Mouse (Mus musculus) embryonic facial prominence, embryonic 15.5 days (tissue): ENCODE measurements around the gene Rpl10-ps3. TPM values are rescaled to one million over a fixed set of nuclear protein-coding genes. Genes with fewer than 3 reads are reported as not detected.

Source experiments
- ATAC-seq: fragments of 200-750 bp; cut with Nextera tagmentation; 2 replicates; pipeline ENCODE4 v1.8.0; 2017; ENCODE audit warnings: low read depth, moderate TSS enrichment; ENCODE audit not compliant: insufficient number of reproducible peaks, low FRiP score, low TSS enrichment
- H3K27ac ChIP-seq: fragments of 300-500 bp; sonication (generic); replicated peaks from 2 replicates; pipeline ENCODE4 v1.5.1; 2015; ENCODE audit warnings: mild to moderate bottlenecking, inconsistent platforms
- H3K27me3 ChIP-seq: fragments of 300-500 bp; sonication (generic); 2 replicates; pipeline ENCODE4 v1.6.1; 2015; ENCODE audit warnings: inconsistent platforms
- H3K36me3 ChIP-seq: fragments of 300-500 bp; sonication (generic); 2 replicates; pipeline ENCODE4 v1.6.1; 2015; ENCODE audit warnings: mild to moderate bottlenecking, inconsistent platforms
- H3K4me1 ChIP-seq: fragments of 300-500 bp; sonication (generic); 2 replicates; pipeline ENCODE4 v1.6.1; 2015; ENCODE audit warnings: inconsistent platforms
- H3K4me2 ChIP-seq: fragments of 300-500 bp; sonication (generic); replicated peaks from 2 replicates; pipeline ENCODE4 v1.6.1; 2015; ENCODE audit warnings: mild to moderate bottlenecking, inconsistent platforms
- H3K4me3 ChIP-seq: fragments of 300-500 bp; sonication (generic); replicated peaks from 2 replicates; pipeline ENCODE4 v1.5.1; 2015; ENCODE audit warnings: mild to moderate bottlenecking, inconsistent platforms
- H3K9ac ChIP-seq: fragments of 300-500 bp; sonication (generic); 2 replicates; pipeline ENCODE4 v1.6.1; 2015; ENCODE audit warnings: inconsistent platforms
- H3K9me3 ChIP-seq: fragments of 300-500 bp; sonication (generic); replicated peaks from 2 replicates; pipeline ENCODE4 v1.6.1; 2016; ENCODE audit warnings: inconsistent platforms
- WGBS: fragments of 180-500 bp; shearing (Covaris S2); methylation state at CpG from one replicate; pipeline ENCODE4 v1.1.7; 2015; 5-methylcytosine and 5-hydroxymethylcytosine counted together
- polyA plus RNA-seq: library from polyadenylated mRNA; unstranded; fragments of >200 nt; fragmentation: Nextera tagmentation; extraction: Ambion mirVana; gene quantifications from 2 replicates; pipeline ENCODE4 v1.2.1, GENCODE M21; 2015

Rpl10-ps3 gene
- 306 and 531 TPM in 2 replicates for polyA plus RNA-seq

GRCm38 (mm10) chr9:50344868-50345267 lies at the start of gene Rpl10-ps3:
Rpl10-ps3 (minus strand) TSS chr9:50344968.
- Histone ChIP-seq H3K4me3 (no peak within 1 kb of the TSS), H3K36me3 (no peaks in the 10 kb centered on the region), H3K9ac (no peak within 1 kb of the TSS), H3K4me2 (no peak within 1 kb of the TSS), H3K9me3 (no peaks in the 10 kb centered on the region), H3K27me3 (no peaks in the 10 kb centered on the region), H3K27ac (no peak within 1 kb of the TSS), H3K4me1 (no peaks in the 10 kb centered on the region)
- 97% methylated on average over 10 of the region's 13 CpGs for WGBS
- ATAC-seq = no peak

- Histone ChIP-seq H3K36me3 (no peaks in the 10 kb centered on the region), H3K27ac (no peak overlapping the region), H3K4me1 (no peaks in the 10 kb centered on the region), H3K27me3 (no peaks in the 10 kb centered on the region), H3K9me3 (no peaks in the 10 kb centered on the region), H3K4me2 (no peak overlapping the region), H3K9ac (no peak overlapping the region), H3K4me3 (no peak overlapping the region)
- no peak for ATAC-seq
- WGBS = 56% methylated on average over 6 of the region's 6 CpGs
Measured at GRCm38 (mm10) chr9:50375598-50375997, 30.8 kb upstream of the Rpl10-ps3 start.

GRCm38 (mm10) chr9:50374666-50375065 lies 29.9 kb upstream of the Rpl10-ps3 start:
- no peak overlapping the region for H3K27ac ChIP-seq
- no peaks in the 10 kb centered on the region for H3K4me1 ChIP-seq
- no peak overlapping the region for H3K4me2 ChIP-seq
- H3K9ac ChIP-seq = no peak overlapping the region
- H3K4me3 ChIP-seq = no peak overlapping the region
- ATAC-seq = no peak
- WGBS = 80% methylated on average over 5 of the region's 5 CpGs
- no peaks in the 10 kb centered on the region for H3K27me3 ChIP-seq
- no peaks in the 10 kb centered on the region for H3K36me3 ChIP-seq
- no peaks in the 10 kb centered on the region for H3K9me3 ChIP-seq

GRCm38 (mm10) chr9:50368551-50369297 lies 24.0 kb upstream of the Rpl10-ps3 start:
- Histone ChIP-seq H3K4me1 (peaks cover 11% of the 10 kb centered on the region; the same call in 1 of the 2 replicates), H3K27me3 (no peaks in the 10 kb centered on the region), H3K27ac (no peak overlapping the region), H3K36me3 (no peaks in the 10 kb centered on the region), H3K9ac (no peak overlapping the region), H3K4me3 (no peak overlapping the region), H3K4me2 (no peak overlapping the region), H3K9me3 (no peaks in the 10 kb centered on the region)
- 65% methylated on average over 8 of the region's 8 CpGs for WGBS
- no peak for ATAC-seq

- no peaks in the 10 kb centered on the region for H3K27me3 ChIP-seq
- no peak overlapping the region; the same call in 1 of the 2 replicates for H3K27ac ChIP-seq
- WGBS = 42% methylated on average over 11 of the region's 11 CpGs
- H3K4me2 ChIP-seq = no peak overlapping the region
- no peak overlapping the region for H3K9ac ChIP-seq
- peaks cover 11% of the 10 kb centered on the region; the same call in 1 of the 2 replicates for H3K4me1 ChIP-seq
- H3K36me3 ChIP-seq = no peaks in the 10 kb centered on the region
- no peak overlapping the region for H3K4me3 ChIP-seq
- ATAC-seq = no peak
- no peaks in the 10 kb centered on the region for H3K9me3 ChIP-seq
Measured at GRCm38 (mm10) chr9:50365059-50365780, 20.5 kb upstream of the Rpl10-ps3 start.

- ATAC-seq = no peak
- H3K4me3 ChIP-seq = no peak overlapping the region
- H3K36me3 ChIP-seq = no peaks in the 10 kb centered on the region
- H3K27ac ChIP-seq = no peak overlapping the region
- no peak overlapping the region for H3K9ac ChIP-seq
- no peak overlapping the region for H3K4me2 ChIP-seq
- H3K4me1 ChIP-seq = peaks cover 11% of the 10 kb centered on the region; the same call in 1 of the 2 replicates
- 68% methylated on average over 2 of the region's 2 CpGs for WGBS
- no peaks in the 10 kb centered on the region for H3K9me3 ChIP-seq
- no peaks in the 10 kb centered on the region for H3K27me3 ChIP-seq
Measured at GRCm38 (mm10) chr9:50363962-50364361, 19.2 kb upstream of the Rpl10-ps3 start.

GRCm38 (mm10) chr9:50363259-50363658 lies 18.5 kb upstream of the Rpl10-ps3 start:
- Histone ChIP-seq H3K4me3 (no peak overlapping the region), H3K4me2 (no peak overlapping the region), H3K36me3 (no peaks in the 10 kb centered on the region), H3K4me1 (peaks cover 11% of the 10 kb centered on the region; the same call in 1 of the 2 replicates), H3K9ac (no peak overlapping the region), H3K27me3 (no peaks in the 10 kb centered on the region), H3K9me3 (no peaks in the 10 kb centered on the region), H3K27ac (no peak overlapping the region)
- WGBS = 78% methylated on average over 5 of the region's 5 CpGs
- no peak for ATAC-seq

GRCm38 (mm10) chr9:50362556-50362955 lies 17.8 kb upstream of the Rpl10-ps3 start:
- H3K4me3 ChIP-seq = no peak overlapping the region
- no peak overlapping the region for H3K9ac ChIP-seq
- ATAC-seq = no peak
- no peak overlapping the region for H3K27ac ChIP-seq
- no peak overlapping the region for H3K4me2 ChIP-seq
- WGBS = 43% methylated on average over 3 of the region's 3 CpGs
- no peaks in the 10 kb centered on the region for H3K9me3 ChIP-seq
- peaks cover 11% of the 10 kb centered on the region; the same call in 1 of the 2 replicates for H3K4me1 ChIP-seq
- no peaks in the 10 kb centered on the region for H3K27me3 ChIP-seq
- H3K36me3 ChIP-seq = no peaks in the 10 kb centered on the region

- WGBS = 72% methylated on average over 3 of the region's 3 CpGs
- H3K4me1 ChIP-seq = peaks cover 6% of the 10 kb centered on the region; the same call in 1 of the 2 replicates
- H3K27ac ChIP-seq = no peak overlapping the region
- no peak overlapping the region for H3K4me3 ChIP-seq
- no peaks in the 10 kb centered on the region for H3K9me3 ChIP-seq
- no peak overlapping the region for H3K4me2 ChIP-seq
- H3K36me3 ChIP-seq = no peaks in the 10 kb centered on the region
- H3K27me3 ChIP-seq = no peaks in the 10 kb centered on the region
- ATAC-seq = no peak
- H3K9ac ChIP-seq = no peak overlapping the region
Measured at GRCm38 (mm10) chr9:50360370-50360769, 15.6 kb upstream of the Rpl10-ps3 start.

- 63% methylated on average over 3 of the region's 3 CpGs for WGBS
- ATAC-seq = no peak
Measured at GRCm38 (mm10) chr9:50357331-50357730, 12.6 kb upstream of the Rpl10-ps3 start.

GRCm38 (mm10) chr9:50351746-50352145 lies 7.0 kb upstream of the Rpl10-ps3 start:
- Histone ChIP-seq H3K9me3 (no peaks in the 10 kb centered on the region), H3K36me3 (no peaks in the 10 kb centered on the region), H3K4me2 (no peak overlapping the region), H3K27me3 (no peaks in the 10 kb centered on the region), H3K4me3 (no peak overlapping the region), H3K4me1 (no peaks in the 10 kb centered on the region), H3K27ac (no peak overlapping the region), H3K9ac (no peak overlapping the region)
- no peak for ATAC-seq
- whole genome bisulfite sequencing = 58% methylated on average over 4 of the region's 4 CpGs

More at GRCm38 (mm10) chr9:50357331-50357730, 12.6 kb upstream of the Rpl10-ps3 start:
- Histone ChIP-seq H3K4me3 (no peak overlapping the region), H3K27ac (no peak overlapping the region), H3K9me3 (no peaks in the 10 kb centered on the region), H3K4me1 (no peaks in the 10 kb centered on the region), H3K9ac (no peak overlapping the region), H3K27me3 (no peaks in the 10 kb centered on the region), H3K36me3 (no peaks in the 10 kb centered on the region), H3K4me2 (no peak overlapping the region)
